In genomic region chr1:73918001-73918400, GRCm38 (mm10) we compare ENCODE assay signal across 20 mouse cellular contexts.
DNase-seq lines count a peak whose midpoint lies in the region; ATAC-seq lines count a peak whose summit lies in the region.
"Had no signal": no experiment of that assay in that cellular context is flagged by ENCODE, and none has a peak within 500 bp of the region (broad histone marks: within the 10 kb centered on the region; RNA-seq: fewer than 3 reads in every experiment).

No protein-coding gene starts in this region.

- H3K4me2 ChIP-seq in heart, embryonic 15.5 days = no peak overlapping the region
- H3K4me2 ChIP-seq: embryonic facial prominence, embryonic 13.5 days; hindbrain, embryonic 13.5 days; liver, embryonic 11.5 days had no signal

- WGBS in heart, embryonic 15.5 days = 74% methylated on average over 11 of the region's 11 CpGs

- peaks cover 77% of the 10 kb centered on the region for H3K36me3 ChIP-seq in heart, embryonic 15.5 days
- H3K36me3 ChIP-seq: midbrain, embryonic 10.5 days had no signal

- H3K4me3 ChIP-seq in heart, embryonic 15.5 days = no peak overlapping the region
- H3K4me3 ChIP-seq: embryonic facial prominence, embryonic 13.5 days; hindbrain, embryonic 13.5 days; left cerebral cortex, adult 2 months; midbrain, embryonic 10.5 days had no signal

- H3K9me3 ChIP-seq in heart, embryonic 15.5 days (replicated peaks) = no peaks in the 10 kb centered on the region
- H3K9me3 ChIP-seq: embryonic facial prominence, embryonic 13.5 days; hindbrain, embryonic 13.5 days; midbrain, embryonic 10.5 days had no signal

- H3K27me3 ChIP-seq in heart, embryonic 15.5 days = no peaks in the 10 kb centered on the region
- H3K27me3 ChIP-seq: embryonic facial prominence, embryonic 13.5 days; hindbrain, embryonic 13.5 days had no signal

- no peak overlapping the region for H3K9ac ChIP-seq in heart, embryonic 15.5 days
- H3K9ac ChIP-seq: embryonic facial prominence, embryonic 13.5 days; hindbrain, embryonic 13.5 days had no signal

- peaks cover 87% of the 10 kb centered on the region for H3K4me1 ChIP-seq in heart, embryonic 15.5 days (replicated peaks)

- no peak for DNase-seq in heart, adult 11 months
- peak; percentile 1 to 33 for DNase-seq in kidney, postnatal 25 days
- DNase-seq in kidney, adult 8-10 months = no peak
- peak; percentile 1 for DNase-seq in right cerebral cortex, postnatal 14 days
- DNase-seq in right cerebral cortex, postnatal 4 days = no peak
- DNase-seq: cerebellum, adult 9-10 months; heart, postnatal 10 days; layer of hippocampus, adult 9-11 months; right cerebral cortex, adult 18-20 months; thymus, postnatal 14 days had no signal

- peak overlapping the region; percentile 39 for H3K27ac ChIP-seq in heart, embryonic 15.5 days
- H3K27ac ChIP-seq: embryonic facial prominence, embryonic 13.5 days; hindbrain, embryonic 13.5 days; kidney, postnatal 0 days; left cerebral cortex, adult 2 months; macrophage; midbrain, embryonic 10.5 days had no signal

- ATAC-seq in heart, embryonic 15.5 days (replicated peaks; ENCODE audit: insufficient number of reproducible peaks, insufficient read depth, low FRiP score, low read depth) = no peak
- ATAC-seq: forebrain, embryonic 14.5 days; inflammation-experienced regulatory T-cells, adult 6 months had no signal

Comparison
In these comparisons a context has a peak if more than half of its experiments do, and no peak if none do; other contexts are left out.
1. DNase-seq: peak in kidney, postnatal 25 days (2 of 2) and right cerebral cortex, postnatal 14 days (single experiment); none in heart, adult 11 months (single experiment), kidney, adult 8-10 months (0 of 2) and right cerebral cortex, postnatal 4 days (single experiment).